Mouse (Mus musculus): ENCODE results near the gene Dnaic1.

DNA sequence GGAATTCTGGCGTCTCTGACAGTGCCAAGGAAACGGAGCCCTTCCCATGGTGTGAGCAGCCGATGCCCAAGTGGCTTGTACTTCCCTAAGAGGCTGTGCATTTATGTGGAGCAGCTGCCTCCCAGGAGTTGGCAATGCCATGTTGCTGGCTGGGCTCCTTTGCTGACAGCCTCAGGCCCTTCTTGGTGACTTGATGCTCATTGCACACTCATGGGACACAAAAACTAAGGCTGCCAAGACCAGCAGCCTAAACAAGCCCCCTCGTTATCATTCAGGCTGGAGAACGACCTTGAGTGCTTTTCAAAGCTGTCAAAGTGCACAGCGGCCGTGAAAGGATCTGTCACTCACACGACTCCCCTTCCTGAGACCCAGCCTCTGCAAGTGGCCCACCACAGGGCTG lies 42.6 kb downstream of the Dnaic1 start:
- TF ChIP-seq RCOR1 (conservative IDR thresholded peaks at IDR 0.05; ENCODE audit: low read depth, low read length) (no peak), POLR2A (IDR thresholded peaks at IDR 0.05; ENCODE audit: low read depth, low read length) (no peak), CHD1 (IDR thresholded peaks at IDR 0.05; ENCODE audit: low read depth, low read length) (no peak), ELF1 (IDR thresholded peaks at IDR 0.05; ENCODE audit: low read depth, low read length) (no peak), TCF12 (IDR thresholded peaks at IDR 0.05; ENCODE audit: low read depth, low read length) (no peak), CTCF (conservative IDR thresholded peaks at IDR 0.05 in 1 of 2, IDR thresholded peaks at IDR 0.05 in 1 of 2; ENCODE audit: low read depth in 2 of 2, low read length in 2 of 2) (no peak), POLR2AphosphoS2 (IDR thresholded peaks at IDR 0.05; ENCODE audit: low read depth, low read length) (no peak), NRF1 (IDR thresholded peaks at IDR 0.05; ENCODE audit: low read depth, low read length) (no peak), MAFK (IDR thresholded peaks at IDR 0.05; ENCODE audit: insufficient replicate concordance, low read length) (no peak), ZNF384 (IDR thresholded peaks at IDR 0.05; ENCODE audit: low read depth, low read length) (no peak), TBP (conservative IDR thresholded peaks at IDR 0.05; ENCODE audit: low read depth, low read length) (no peak), EP300 (IDR thresholded peaks at IDR 0.05; ENCODE audit: low read length) (no peak), MXI1 (IDR thresholded peaks at IDR 0.05; ENCODE audit: low read depth, low read length) (no peak), USF2 (conservative IDR thresholded peaks at IDR 0.05; ENCODE audit: low read depth, low read length) (no peak)

Data from CH12.LX (cell line).